Mouse (Mus musculus) erythroblast, embryonic 14.5 days (primary cell): Measurements from ENCODE around the gene Capn2.

ENCODE experiments used
- GATA1 ChIP-seq: IDR thresholded peaks from 2 replicates; pipeline ENCODE4 v1.6.1; 2012; ENCODE audit warnings: low read length, inconsistent platforms, mixed read lengths
- TAL1 ChIP-seq: IDR thresholded peaks from 3 replicates; pipeline ENCODE4 v1.6.1; 2012; ENCODE audit warnings: low read length, inconsistent platforms, mixed read lengths

GRCm38 (mm10) chr1:182503206-182503900, 14.1 kb downstream of the Capn2 start:
- no peak for TF ChIP-seq GATA1
- TF ChIP-seq TAL1 = no peak
